Mouse (Mus musculus) adrenal gland, adult 18-20 months (tissue): ENCODE measurements around the gene Cep72. TPM values are rescaled to one million over a fixed set of nuclear protein-coding genes. Genes with fewer than 3 reads are reported as not detected.
"Not testable (repeated sequence)": the region's sequence is repeated elsewhere in the genome, so short reads cannot be mapped to it uniquely, and the experiment has no call there.

ENCODE experiments used
- DNase-seq, 2 experiments: peaks; one replicate each; pipeline ENCODE4 v3.0.0; 2021 to 2022; ENCODE audit warnings: low spot score in 2 of 2
- total RNA-seq, 2 experiments: library from RNA; stranded (reverse); gene quantifications; 1 replicate in 1 of 2; 2 replicates in 1 of 2; pipeline ENCODE4 v1.2.3; 2021

Cep72 gene
- total RNA-seq, 2 experiments from 2014 or later = 1.3 to 2.2 TPM

DNA sequence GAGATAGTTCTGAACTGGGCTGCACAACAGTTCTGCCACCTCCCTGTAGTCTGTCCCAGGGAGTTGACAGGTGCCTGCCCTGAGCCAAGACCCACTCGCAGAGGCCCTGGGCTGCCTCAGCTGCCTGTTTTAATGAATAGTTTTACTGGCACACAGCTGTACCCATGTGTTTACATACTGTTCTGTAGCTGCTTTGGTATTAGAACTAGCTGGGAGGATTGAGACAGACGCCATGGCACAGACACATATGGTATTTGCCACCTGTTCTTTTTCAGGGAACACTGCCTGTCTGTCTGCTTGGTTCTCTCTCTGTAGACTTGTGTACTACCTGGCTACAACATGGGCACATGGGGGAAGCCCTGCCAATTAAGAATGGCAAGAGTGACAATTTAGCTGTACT, 27.3 kb downstream of the Cep72 start:
- no peak for DNase-seq

DNA sequence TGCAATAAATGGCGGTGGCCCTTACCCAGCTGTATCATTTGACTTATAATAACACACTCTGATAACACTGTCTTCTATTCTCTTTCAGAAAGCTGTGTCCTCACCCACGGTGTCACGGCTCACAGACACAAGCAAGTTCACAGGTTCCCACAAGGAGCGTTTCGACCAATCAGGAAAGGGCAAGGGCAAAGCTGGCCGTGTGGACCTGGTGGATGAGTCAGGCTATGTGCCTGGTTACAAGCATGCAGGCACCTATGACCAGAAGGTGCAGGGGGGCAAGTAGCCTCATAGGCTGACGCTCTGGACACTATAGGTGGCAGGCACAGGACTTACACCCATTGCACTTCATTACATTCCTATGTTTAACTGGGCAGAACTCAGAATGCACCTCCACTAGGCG, 31.0 kb downstream of the Cep72 start:
- DNase-seq = peak in 1 of 2 experiments; percentile 13

DNA sequence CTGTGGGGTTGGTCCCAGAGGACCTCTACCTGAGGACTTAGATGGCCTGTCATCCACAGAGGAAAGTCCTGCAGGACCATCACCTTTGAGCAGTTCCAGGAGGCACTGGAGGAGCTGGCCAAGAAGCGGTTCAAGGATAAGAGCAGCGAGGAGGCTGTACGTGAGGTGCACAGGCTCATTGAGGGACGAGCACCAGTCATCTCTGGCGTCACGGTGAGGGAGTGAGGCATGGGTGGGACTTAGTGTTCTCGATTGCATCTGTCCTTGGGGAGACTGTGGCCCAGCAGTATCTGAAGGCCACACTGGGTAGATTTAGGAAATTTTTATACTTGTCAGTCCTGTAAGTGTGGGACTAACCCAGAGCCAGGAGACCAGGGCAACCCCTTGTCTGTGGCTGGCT, 31.4 kb downstream of the Cep72 start:
- DNase-seq = peak in 1 of 2 experiments; percentile 28

DNA sequence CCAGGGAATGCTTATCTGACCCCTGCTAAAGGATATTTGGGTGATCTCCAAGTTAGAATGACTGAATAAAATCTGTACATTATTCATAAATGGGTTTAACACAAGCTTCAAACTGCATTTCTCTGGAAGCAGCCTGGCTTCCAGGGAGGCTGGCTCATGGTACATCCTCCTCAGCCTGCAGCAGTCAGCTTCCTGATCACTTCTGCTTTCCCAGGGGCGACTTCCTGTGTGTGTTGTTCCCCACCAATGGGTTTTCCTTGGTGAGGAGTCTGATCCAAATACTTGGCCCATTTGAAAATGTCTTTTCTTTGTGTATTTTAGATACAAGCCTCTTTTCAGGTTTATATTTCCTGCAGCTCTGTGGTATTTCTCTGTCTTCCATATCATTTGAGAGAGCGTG, 33.1 kb downstream of the Cep72 start:
- no peak for DNase-seq

DNA sequence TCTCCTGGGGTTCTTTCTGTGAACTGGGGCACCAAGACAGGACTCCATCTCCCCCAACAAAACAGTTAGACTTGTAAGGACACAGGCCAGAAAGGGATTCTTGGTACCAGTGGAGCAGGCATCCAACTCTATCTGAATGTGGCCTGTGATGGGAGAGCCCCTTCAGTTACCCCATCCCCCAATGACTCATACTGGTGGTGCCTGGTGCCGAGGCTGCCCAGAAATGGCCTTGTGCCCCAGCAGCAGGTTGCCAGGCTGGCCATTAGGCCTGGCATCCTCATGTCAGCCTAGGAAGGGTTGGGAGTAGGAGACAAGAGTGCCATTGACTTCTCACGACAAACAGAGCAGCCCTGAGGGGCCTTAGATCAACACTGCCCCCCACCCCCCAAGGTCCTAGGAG, 34.0 kb downstream of the Cep72 start:
- DNase-seq = no peak

DNA sequence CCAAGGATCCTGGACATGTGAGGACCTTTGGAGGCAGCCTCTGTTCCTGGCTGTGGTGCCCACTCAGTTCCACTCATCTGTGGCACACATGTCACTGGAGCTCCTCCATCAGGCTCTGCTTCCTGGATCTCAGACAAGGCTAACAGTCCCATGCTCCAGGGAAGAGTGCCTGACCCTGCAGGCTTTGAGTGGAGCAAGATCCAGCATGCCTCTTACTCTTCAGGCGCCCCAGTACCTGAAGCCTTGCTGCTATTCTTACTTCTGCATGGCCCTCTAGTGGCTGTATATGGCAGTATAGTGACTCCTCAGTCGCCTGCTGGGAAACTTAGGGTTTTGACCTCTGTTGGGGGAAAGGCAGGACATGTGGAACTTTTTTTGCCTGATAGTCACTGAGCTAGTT, 35.9 kb downstream of the Cep72 start:
- DNase-seq = peak in 1 of 2 experiments; percentile 18

DNA sequence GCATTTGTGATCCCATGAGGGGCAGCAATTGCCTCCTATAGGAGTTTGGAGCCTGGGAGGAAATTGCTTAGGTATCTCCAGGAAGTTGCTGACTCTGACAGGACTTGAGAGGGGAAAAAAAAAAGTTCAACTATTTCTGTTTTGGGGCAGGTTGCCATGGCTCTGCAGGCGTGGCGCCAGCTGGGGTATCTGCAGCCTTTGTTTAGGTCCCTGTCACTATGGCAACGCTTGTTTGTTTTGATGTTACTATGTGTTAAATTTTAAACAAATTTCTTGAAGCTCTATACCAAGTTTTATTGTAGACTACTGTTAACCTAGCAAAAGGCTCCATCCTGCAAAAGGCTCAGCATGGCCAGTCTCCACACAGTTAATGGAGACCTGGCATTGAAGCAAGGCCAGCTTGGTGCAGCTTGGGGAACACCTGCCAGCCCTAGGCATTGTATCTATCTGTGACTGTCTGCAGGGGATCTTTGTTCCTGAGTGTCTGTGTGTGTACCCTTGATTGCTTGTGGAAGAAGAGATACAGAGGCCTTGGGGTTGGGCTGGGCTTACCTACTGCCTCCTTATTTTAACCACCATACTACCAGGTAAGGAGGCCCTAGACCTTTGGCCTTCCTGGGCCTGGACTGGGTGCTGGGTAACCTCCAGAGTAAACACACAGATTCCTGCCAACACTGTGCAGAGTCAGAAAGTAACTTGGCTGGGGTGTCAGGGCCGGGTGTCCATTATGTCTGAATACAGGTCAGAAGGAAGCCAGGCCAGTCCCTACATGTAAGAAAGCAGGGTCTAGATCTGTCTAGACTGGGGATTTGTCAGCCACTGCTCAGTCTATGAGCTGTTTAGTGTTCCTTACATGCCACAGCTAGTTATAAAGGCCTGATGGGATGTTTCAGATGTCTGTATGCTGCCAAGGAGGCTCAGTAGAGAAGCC, 36.7 kb downstream of the Cep72 start:
- DNase-seq = no peak

DNA sequence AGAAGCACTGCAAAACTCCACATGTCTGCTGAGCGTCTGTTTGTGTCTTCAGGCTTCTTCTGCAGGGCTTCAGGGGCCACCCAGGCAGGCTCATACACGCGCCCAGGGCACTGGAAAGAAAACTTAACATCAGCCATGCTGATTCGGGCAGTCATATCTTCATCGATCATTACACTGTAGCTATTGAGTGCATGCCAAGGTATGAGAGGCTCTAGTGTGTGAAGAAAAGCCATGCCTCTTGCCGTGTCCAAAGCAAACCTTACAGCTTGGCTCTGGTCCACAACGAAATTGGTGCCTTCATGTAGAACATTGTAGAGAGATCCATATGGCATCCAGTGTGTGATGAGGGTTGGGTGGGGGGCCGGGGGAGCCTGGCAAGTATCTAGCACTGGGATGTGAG, 43.1 kb downstream of the Cep72 start:
- not testable (repeated sequence) for DNase-seq

DNA sequence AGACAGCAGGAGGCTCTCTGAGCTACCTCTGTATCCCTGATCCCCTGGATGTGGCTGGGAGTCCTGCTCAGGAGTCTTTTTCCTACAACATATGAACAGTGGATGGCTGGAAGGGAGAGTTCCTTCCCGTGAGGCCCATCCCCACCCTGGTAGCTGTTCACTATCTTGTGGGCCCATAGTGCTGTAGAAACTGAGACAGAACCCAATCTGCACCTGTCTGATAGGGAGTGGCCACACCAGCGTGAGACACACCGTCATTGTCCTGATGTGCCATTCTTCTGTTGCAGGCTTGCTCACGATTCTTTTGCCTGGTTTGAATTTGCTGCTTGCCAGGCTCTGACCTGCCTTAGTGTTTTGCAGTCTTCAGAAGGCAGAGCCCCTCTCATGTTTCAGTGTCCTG, 44.7 kb downstream of the Cep72 start:
- DNase-seq = no peak

DNA sequence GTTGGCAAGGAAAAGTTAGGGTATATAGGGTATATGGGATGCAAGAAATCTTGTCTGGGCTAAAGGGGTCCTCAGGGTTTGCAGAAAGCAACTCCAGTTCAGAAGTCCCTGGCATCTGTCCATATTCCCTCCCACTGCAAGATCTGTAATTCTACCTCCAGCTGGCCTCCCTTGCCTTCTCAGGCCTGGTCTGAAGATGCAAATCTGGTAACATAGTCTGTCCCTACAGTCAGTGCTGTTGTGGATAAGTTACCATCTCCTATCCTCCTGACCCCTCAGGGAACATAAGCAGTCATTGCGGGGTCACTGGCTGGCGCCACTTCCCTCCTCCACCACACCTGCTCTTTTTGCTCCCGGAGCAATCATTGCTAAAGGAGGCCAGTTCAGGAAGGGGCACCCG, 46.2 kb downstream of the Cep72 start:
- DNase-seq = no peak

DNA sequence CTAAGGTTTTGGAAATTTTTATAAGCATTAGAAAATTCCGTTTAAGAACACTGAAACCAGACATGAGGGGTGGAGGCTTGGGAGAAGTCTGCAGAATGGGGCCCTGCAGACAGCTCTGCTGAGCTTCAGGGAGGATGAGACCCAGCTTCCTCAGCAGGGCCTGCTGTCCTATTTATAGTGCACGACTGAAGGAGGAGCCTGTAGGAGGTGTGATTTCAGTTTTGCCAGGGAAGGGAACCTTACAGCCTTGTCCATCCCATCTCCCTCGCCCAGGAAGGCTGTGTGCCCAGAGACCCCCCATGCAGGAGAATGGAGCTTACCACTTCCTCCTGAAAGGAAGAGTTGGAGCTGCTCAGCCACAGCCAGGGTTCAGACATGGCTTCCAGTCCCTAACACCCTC, 51.4 kb downstream of the Cep72 start:
- no peak for DNase-seq

DNA sequence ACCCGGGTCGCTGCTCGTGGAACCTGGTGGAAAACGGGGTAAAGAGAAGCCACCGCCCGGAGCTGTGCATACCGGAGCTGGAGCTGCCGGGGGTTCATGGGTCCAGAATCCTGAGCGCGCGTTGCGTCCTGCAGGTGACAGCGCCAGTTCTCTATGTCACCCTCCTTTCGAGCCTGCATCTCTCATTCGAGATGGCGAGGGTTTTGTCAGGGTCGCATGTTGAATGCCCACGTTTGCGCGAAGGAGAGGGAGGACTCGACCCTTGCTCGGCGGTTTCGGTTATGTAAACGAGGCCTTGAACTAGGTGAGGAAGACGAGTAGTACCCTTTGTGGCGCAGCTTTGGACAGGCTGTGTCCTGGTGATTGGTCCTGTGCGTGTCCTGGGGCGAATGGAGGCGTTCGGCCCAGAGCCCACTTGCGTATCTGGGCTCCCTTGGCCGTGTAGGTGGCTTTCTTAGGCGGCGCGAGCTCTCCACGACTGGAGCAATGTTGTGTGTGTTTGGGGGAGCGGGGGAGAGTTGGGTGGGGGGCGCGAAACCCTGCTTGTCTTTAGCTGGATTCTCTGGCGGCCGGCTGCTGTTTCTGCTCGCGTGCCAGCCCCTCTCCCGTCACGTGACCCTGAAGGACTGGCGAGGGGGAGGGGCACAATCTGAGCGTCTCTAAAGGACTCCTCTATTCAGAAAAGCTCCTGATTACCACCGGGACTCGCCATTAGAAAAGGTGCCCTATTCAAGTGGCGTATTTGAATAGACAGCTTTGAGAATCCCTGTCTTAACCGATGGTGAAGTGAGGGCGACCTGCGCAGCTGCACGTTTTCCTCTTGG, 52.1 kb downstream of the Cep72 start:
- peak; percentile 53 to 65 for DNase-seq

DNA sequence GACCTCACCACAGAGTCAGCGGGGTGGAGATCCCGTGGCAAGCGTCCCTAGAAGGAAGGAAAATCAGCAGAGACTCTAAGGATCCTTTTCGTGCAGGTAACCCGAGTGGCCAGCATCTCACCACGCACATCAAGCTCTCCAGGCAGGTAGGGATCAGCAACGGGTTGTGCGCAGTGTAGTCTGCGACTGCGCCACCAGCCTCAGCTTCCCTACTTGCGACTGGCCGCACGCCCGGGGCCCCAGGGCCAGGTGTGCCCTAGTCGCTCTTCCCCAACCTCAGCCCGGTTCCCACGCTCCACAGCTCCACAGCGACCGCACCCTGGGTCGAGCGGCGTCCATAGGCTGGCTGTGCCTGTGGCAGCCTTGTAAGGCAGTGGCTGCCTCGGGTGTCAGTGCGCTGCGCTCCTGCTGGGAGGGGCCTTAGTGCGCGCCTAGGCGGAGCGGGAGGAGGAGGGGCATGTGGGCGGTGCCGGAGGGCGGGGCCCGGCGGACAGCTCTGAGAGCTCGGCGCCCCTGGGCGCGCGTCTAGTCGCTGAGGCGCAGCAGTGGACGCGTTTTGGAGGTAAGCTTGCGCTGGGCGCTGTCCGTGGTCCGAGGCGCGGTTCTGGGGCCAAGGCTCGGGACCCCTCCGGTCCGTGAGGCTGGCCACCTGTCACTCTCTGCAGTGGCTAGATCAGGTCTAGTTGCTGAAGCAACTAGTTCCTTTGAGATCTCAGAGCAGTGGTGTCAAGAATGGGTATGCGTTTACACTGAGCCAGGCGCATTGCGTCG, 53.0 kb downstream of the Cep72 start, which contains the start of gene Tppp:
TSS of gene Tppp (plus strand) at position 460 of the 771 bp plus-strand sequence.
- DNase-seq = peak; percentile 95 to 96

DNA sequence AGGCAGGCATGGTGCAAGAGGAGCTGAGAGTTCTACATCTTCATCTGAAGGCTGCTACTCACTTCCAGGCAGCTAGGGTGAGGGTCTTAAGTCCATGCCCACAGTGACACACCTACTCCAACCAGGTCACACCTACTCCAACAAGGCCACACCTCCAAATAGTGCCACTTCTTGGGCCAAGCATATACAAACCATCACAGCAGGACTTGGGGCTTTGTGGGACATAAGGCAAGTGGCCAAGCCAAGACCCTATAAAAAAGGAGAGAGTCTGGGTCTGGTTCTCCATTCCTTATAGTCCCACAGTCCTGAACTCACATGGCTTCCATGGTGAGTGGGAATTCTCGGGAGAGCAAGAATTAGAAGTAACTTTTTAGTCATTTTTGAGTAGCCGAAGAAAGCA, 53.9 kb downstream of the Cep72 start:
- DNase-seq = not testable (repeated sequence)

DNA sequence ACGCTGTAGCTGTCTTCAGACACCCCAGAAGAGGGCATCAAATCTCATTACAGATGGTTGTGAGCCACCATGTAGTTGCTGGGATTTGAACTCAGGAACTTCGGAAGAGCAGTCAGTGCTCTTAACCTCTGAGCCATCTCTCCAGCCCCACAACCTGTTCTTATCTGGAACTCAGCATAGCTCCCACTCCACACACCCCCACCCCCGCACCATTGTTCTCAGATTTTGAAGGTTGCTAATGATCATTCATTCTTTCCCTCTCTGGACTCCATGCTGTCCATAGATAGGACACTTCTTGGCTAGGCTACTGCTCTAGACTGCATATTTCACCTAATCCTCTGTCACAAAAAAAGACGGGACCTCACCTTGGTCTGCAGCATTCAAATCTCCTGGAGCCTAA, 55.2 kb downstream of the Cep72 start:
- DNase-seq = not testable (repeated sequence)

DNA sequence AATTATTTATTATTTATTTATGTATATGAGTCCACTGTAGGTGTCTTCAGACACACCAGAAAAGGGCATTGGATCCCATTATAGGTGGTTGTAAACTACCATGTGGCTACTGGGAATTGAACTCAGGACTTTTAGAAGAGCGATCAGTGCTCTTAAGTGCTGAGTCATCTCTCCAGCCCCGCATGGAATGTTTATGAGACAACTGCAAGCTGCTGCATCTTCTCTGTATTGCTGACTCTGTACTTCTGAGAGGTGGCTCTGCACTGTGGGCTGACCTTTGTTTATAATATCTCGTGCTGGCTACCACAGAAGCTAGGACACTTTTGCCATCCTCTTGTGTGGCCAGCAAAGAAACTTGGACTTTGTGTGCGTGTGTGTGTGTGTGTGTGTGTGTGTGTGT, 60.6 kb downstream of the Cep72 start:
- DNase-seq = no peak

DNA sequence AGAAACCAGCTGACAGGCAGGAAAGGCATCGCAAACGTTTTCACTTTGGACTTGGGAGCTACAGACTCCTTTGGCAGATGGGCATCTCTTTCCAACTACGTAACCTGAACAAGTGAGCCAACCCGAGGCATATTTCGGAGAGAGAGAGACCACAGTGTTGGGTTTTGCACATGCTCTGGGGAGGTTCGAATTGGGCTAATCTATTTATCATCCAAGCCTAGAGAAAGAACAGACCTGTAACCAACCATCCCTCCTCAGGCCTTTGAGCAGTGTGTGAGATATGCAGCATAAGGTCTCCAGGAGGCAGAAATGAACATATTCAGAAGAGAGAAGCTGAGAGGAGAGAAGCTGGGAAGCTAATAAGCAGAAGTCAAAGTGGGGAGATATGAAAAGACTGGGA, 61.1 kb downstream of the Cep72 start:
- no peak for DNase-seq

DNA sequence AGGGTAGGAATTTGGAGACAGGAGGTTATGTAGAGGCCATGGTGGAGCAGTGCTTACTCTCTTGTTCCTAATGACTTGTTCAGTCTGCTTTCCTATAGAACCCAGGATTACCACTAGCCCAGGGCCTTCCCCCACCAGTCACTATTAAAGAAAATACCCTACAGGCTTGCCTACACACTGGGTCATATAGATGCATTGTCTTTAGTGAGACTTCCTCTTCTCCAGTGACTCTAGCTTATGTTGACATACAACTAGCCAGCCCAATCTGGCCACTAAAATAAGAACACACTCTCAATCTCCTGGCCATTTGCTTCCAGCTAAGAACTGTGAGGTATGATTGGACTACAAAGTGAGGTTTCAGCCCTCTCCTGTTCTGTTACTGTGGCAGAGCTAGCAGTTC, 61.6 kb downstream of the Cep72 start:
- no peak for DNase-seq

DNA sequence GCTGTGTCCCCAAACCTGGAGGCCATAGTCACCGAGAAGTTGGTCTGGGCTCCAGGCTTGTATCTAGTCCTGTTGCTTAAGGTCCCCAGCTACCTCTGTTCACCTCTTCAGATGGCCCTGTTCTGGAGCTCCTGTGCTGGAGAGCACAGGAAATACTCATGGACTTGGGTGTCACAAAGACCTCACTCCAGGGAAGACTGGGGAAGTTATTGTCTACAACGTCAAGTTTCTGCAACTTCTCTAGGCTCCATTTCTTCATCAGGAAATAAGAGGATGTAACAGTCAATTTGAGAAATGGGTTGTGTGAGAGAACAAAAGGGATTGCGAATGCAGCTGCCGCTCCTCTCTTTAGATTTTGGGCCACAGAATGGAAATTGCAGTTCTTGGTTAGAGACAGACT, 65.6 kb downstream of the Cep72 start:
- DNase-seq = no peak

DNA sequence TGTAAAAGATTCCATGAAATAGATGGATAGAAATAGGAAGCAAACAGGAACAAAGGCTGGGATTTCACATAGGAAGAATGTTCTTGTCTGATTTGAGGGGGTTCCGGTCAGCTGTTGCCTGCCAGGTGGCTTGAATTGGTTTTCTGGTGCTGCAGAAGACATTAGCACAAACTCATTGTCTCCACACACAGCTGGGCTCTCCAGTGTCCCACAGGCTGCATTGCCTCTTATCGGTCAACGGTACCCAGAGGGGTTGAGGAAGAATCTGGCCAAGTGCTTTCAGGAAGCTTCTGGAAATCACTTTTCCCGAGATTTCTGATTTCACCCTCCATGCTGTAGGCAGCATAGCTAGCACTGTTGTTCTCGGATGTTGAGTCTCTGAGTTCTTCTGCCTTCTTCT, 70.8 kb downstream of the Cep72 start:
- no peak for DNase-seq

DNA sequence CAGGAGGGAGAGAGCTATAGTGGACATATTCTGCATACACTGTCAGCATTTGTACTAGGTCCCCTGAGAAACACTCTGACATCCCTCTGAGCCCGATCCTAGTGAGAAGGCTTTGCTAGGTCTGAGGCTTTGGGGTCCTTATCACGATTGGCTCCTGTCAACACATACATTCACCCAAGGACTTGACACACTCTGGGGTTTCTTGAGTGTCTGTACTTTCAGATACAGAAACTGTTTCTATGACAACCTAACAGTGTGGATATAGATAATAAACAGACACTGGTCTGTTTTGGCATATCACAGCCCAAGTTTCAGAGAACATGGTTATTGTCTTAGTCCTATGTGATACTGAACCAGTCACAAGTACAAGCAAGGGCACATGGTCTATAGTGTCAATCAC, 71.3 kb downstream of the Cep72 start:
- DNase-seq = no peak
